Mouse (Mus musculus): ENCODE data around the gene Iqce.

DNA sequence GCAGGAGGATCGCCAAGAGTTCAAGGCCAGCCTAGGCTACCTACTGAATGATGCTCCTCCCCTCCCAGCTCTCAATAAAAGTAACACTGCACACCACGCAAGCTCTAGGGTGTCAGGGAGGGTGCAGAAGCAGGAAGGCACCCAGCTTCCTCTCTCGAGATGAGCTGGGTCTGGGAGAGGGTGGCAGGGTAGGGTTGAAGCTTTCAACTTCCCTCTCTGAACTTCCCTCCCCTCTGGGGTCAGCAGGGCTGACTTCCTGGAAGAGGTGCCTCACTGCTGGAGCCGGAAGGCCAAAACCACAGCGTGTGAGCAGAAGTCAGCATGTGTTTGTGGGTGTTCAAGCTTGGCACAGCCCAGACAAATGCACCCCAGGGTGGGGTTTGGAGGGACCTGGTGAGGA lies 84.5 kb downstream of the Iqce start:
- TF ChIP-seq POLR2A (IDR thresholded peaks at IDR 0.05; ENCODE audit: insufficient read length, low read depth): no peak
- TF ChIP-seq E2F4 (IDR thresholded peaks at IDR 0.05; ENCODE audit: insufficient read depth): no peak
- no peak for TF ChIP-seq TCF3 (IDR thresholded peaks at IDR 0.05; ENCODE audit: insufficient read length, low read depth)
- no peak for TF ChIP-seq TCF12 (IDR thresholded peaks at IDR 0.05; ENCODE audit: insufficient read depth, poor library complexity, severe bottlenecking)
- no peak for TF ChIP-seq MYOD1 (IDR thresholded peaks at IDR 0.05; ENCODE audit: control insufficient read depth in 1 of 3, insufficient read length in 2 of 3, low read depth in 2 of 3)
